Mouse (Mus musculus): ENCODE data around the gene Nbeal2. TPM values are rescaled to one million over a fixed set of nuclear protein-coding genes. Genes with fewer than 3 reads are reported as not detected.

The Nbeal2 gene
- polyA plus RNA-seq, 1 experiment from 2014 or later, result 10.9 TPM

- Histone ChIP-seq H3K4me2 (ENCODE audit: low read depth, low read length) (peak within 1 kb of the TSS; percentile 81), H3K9me3 (replicated peaks; ENCODE audit: control insufficient read depth, low read length) (no peaks in the 10 kb centered on the region), H3K27me3 (ENCODE audit: control insufficient read depth, insufficient read depth, low read length) (peaks cover 4% of the 10 kb centered on the region; the same call in 1 of the 2 replicates), H3K27ac (ENCODE audit: low read length) (peak within 1 kb of the TSS; percentile 69), H3K36me3 (ENCODE audit: control insufficient read depth, insufficient read depth, low read length) (no peaks in the 10 kb centered on the region), H3K9ac (ENCODE audit: low read length) (peak within 1 kb of the TSS; percentile 85), H3K4me3 (replicated peaks; ENCODE audit: low read length) (peak within 1 kb of the TSS; percentile 58), H3K4me1 (ENCODE audit: control insufficient read depth, insufficient read depth, low read length) (peaks cover 32% of the 10 kb centered on the region)
- under 1% methylated on average over 52 of the region's 52 CpGs for WGBS
- peak; percentile 91 for ATAC-seq (ENCODE audit: insufficient read depth, low FRiP score)
Observed at GRCm38 (mm10) chr9:110656249-110657221, 2.6 kb upstream of the Nbeal2 start, which contains the start of gene Ccdc12. Gene Ccdc12, plus strand, starts transcription at chr9:110656503.

- Histone ChIP-seq H3K4me1 (ENCODE audit: control insufficient read depth, insufficient read depth, low read length) (peaks cover 26% of the 10 kb centered on the region), H3K27ac (ENCODE audit: low read length) (peak overlapping the region; percentile 69), H3K27me3 (ENCODE audit: control insufficient read depth, insufficient read depth, low read length) (peaks cover 4% of the 10 kb centered on the region; the same call in 1 of the 2 replicates), H3K4me3 (replicated peaks; ENCODE audit: low read length) (peak overlapping the region; percentile 58), H3K9ac (ENCODE audit: low read length) (peak overlapping the region; percentile 4; the same call in 1 of the 2 replicates), H3K9me3 (replicated peaks; ENCODE audit: control insufficient read depth, low read length) (no peaks in the 10 kb centered on the region), H3K36me3 (ENCODE audit: control insufficient read depth, insufficient read depth, low read length) (no peaks in the 10 kb centered on the region), H3K4me2 (ENCODE audit: low read depth, low read length) (peak overlapping the region; percentile 47)
- no peak for ATAC-seq (ENCODE audit: insufficient read depth, low FRiP score)
- 77% methylated on average over 10 of the region's 10 CpGs for WGBS
Observed at GRCm38 (mm10) chr9:110655651-110656007, 1.7 kb upstream of the Nbeal2 start.

GRCm38 (mm10) chr9:110654726-110655650, 1.0 kb upstream of the Nbeal2 start:
- H3K27ac ChIP-seq (ENCODE audit: low read length), result peak overlapping the region; percentile 88
- H3K9ac ChIP-seq (ENCODE audit: low read length), result peak overlapping the region; percentile 55
- peaks cover 26% of the 10 kb centered on the region for H3K4me1 ChIP-seq (ENCODE audit: control insufficient read depth, insufficient read depth, low read length)
- no peak for ATAC-seq (ENCODE audit: insufficient read depth, low FRiP score)
- no peaks in the 10 kb centered on the region for H3K9me3 ChIP-seq (replicated peaks; ENCODE audit: control insufficient read depth, low read length)
- peak overlapping the region; percentile 88 for H3K4me2 ChIP-seq (ENCODE audit: low read depth, low read length)
- H3K27me3 ChIP-seq (ENCODE audit: control insufficient read depth, insufficient read depth, low read length), result peaks cover 4% of the 10 kb centered on the region; the same call in 1 of the 2 replicates
- 77% methylated on average over 19 of the region's 19 CpGs for WGBS
- H3K36me3 ChIP-seq (ENCODE audit: control insufficient read depth, insufficient read depth, low read length), result no peaks in the 10 kb centered on the region
- H3K4me3 ChIP-seq (replicated peaks; ENCODE audit: low read length), result no peak overlapping the region

- Histone ChIP-seq H3K36me3 (ENCODE audit: control insufficient read depth, insufficient read depth, low read length) (no peaks in the 10 kb centered on the region), H3K4me3 (replicated peaks; ENCODE audit: low read length) (peak overlapping the region; percentile 70), H3K9ac (ENCODE audit: low read length) (peak overlapping the region; percentile 83), H3K9me3 (replicated peaks; ENCODE audit: control insufficient read depth, low read length) (no peaks in the 10 kb centered on the region), H3K4me1 (ENCODE audit: control insufficient read depth, insufficient read depth, low read length) (peaks cover 26% of the 10 kb centered on the region), H3K27me3 (ENCODE audit: control insufficient read depth, insufficient read depth, low read length) (peaks cover 4% of the 10 kb centered on the region; the same call in 1 of the 2 replicates), H3K4me2 (ENCODE audit: low read depth, low read length) (peak overlapping the region; percentile 88), H3K27ac (ENCODE audit: low read length) (peak overlapping the region; percentile 88)
- no peak for ATAC-seq (ENCODE audit: insufficient read depth, low FRiP score)
- 20% methylated on average over 14 of the region's 14 CpGs for WGBS
Observed at GRCm38 (mm10) chr9:110652963-110653654, 852 bp downstream of the Nbeal2 start.

- H3K27ac ChIP-seq (ENCODE audit: low read length), result peak overlapping the region; percentile 88
- peak overlapping the region; percentile 70 for H3K4me3 ChIP-seq (replicated peaks; ENCODE audit: low read length)
- no peaks in the 10 kb centered on the region for H3K36me3 ChIP-seq (ENCODE audit: control insufficient read depth, insufficient read depth, low read length)
- peaks cover 4% of the 10 kb centered on the region; the same call in 1 of the 2 replicates for H3K27me3 ChIP-seq (ENCODE audit: control insufficient read depth, insufficient read depth, low read length)
- no peaks in the 10 kb centered on the region for H3K9me3 ChIP-seq (replicated peaks; ENCODE audit: control insufficient read depth, low read length)
- H3K4me2 ChIP-seq (ENCODE audit: low read depth, low read length), result peak overlapping the region; percentile 88
- H3K9ac ChIP-seq (ENCODE audit: low read length), result peak overlapping the region; percentile 83
- H3K4me1 ChIP-seq (ENCODE audit: control insufficient read depth, insufficient read depth, low read length), result peaks cover 22% of the 10 kb centered on the region
- no peak for ATAC-seq (ENCODE audit: insufficient read depth, low FRiP score)
- WGBS, result 16% methylated on average over 13 of the region's 13 CpGs
Observed at GRCm38 (mm10) chr9:110651931-110652722, 1.8 kb downstream of the Nbeal2 start.

- Histone ChIP-seq H3K27ac (ENCODE audit: low read length) (no peak overlapping the region), H3K4me3 (replicated peaks; ENCODE audit: low read length) (no peak overlapping the region), H3K27me3 (ENCODE audit: control insufficient read depth, insufficient read depth, low read length) (peaks cover 4% of the 10 kb centered on the region; the same call in 1 of the 2 replicates), H3K4me2 (ENCODE audit: low read depth, low read length) (no peak overlapping the region), H3K36me3 (ENCODE audit: control insufficient read depth, insufficient read depth, low read length) (no peaks in the 10 kb centered on the region), H3K9ac (ENCODE audit: low read length) (no peak overlapping the region), H3K9me3 (replicated peaks; ENCODE audit: control insufficient read depth, low read length) (no peaks in the 10 kb centered on the region), H3K4me1 (ENCODE audit: control insufficient read depth, insufficient read depth, low read length) (peaks cover 17% of the 10 kb centered on the region)
- ATAC-seq (ENCODE audit: insufficient read depth, low FRiP score), result no peak
Observed at GRCm38 (mm10) chr9:110649775-110650174, 4.2 kb downstream of the Nbeal2 start.

- H3K4me2 ChIP-seq (ENCODE audit: low read depth, low read length), result no peak overlapping the region
- no peak overlapping the region for H3K9ac ChIP-seq (ENCODE audit: low read length)
- ATAC-seq (ENCODE audit: insufficient read depth, low FRiP score), result no peak
- no peak overlapping the region for H3K4me3 ChIP-seq (replicated peaks; ENCODE audit: low read length)
- no peak overlapping the region for H3K27ac ChIP-seq (ENCODE audit: low read length)
- no peaks in the 10 kb centered on the region for H3K9me3 ChIP-seq (replicated peaks; ENCODE audit: control insufficient read depth, low read length)
- H3K36me3 ChIP-seq (ENCODE audit: control insufficient read depth, insufficient read depth, low read length), result no peaks in the 10 kb centered on the region
- no peaks in the 10 kb centered on the region for H3K4me1 ChIP-seq (ENCODE audit: control insufficient read depth, insufficient read depth, low read length)
- no peaks in the 10 kb centered on the region for H3K27me3 ChIP-seq (ENCODE audit: control insufficient read depth, insufficient read depth, low read length)
- WGBS, result 79% methylated on average over 9 of the region's 9 CpGs
Observed at GRCm38 (mm10) chr9:110645219-110645618, 8.7 kb downstream of the Nbeal2 start.

GRCm38 (mm10) chr9:110644295-110644694, 9.7 kb downstream of the Nbeal2 start:
- WGBS, result 88% methylated on average over 10 of the region's 10 CpGs
- ATAC-seq (ENCODE audit: insufficient read depth, low FRiP score), result no peak
- Histone ChIP-seq H3K36me3 (ENCODE audit: control insufficient read depth, insufficient read depth, low read length) (no peaks in the 10 kb centered on the region), H3K4me1 (ENCODE audit: control insufficient read depth, insufficient read depth, low read length) (no peaks in the 10 kb centered on the region), H3K9ac (ENCODE audit: low read length) (no peak overlapping the region), H3K27ac (ENCODE audit: low read length) (no peak overlapping the region), H3K9me3 (replicated peaks; ENCODE audit: control insufficient read depth, low read length) (no peaks in the 10 kb centered on the region), H3K27me3 (ENCODE audit: control insufficient read depth, insufficient read depth, low read length) (no peaks in the 10 kb centered on the region), H3K4me3 (replicated peaks; ENCODE audit: low read length) (no peak overlapping the region), H3K4me2 (ENCODE audit: low read depth, low read length) (no peak overlapping the region)

All from stomach, embryonic 16.5 days (tissue).